Mouse (Mus musculus) heart, adult 2 months (tissue): ENCODE measurements at regions not wholly inside any gene's neighbourhood (a gene's known extent, or its start where the extent isn't known, plus 50 kb on each side); places are given as distances from the start of the nearest gene placed in this dataset.

Experiments
- CTCF ChIP-seq: fragments of 200-600 bp; IDR thresholded peaks from 2 replicates; pipeline ENCODE4 v1.8.1; 2022; ENCODE audit warnings: antibody characterized with exemption, mild to moderate bottlenecking, moderate library complexity
- POLR2A ChIP-seq: fragments of 200-500 bp; IDR thresholded peaks from 2 replicates; pipeline ENCODE4 v1.6.1; 2011; ENCODE audit warnings: mild to moderate bottlenecking, low read depth, low read length, control low read depth; ENCODE audit not compliant: insufficient read depth

DNA sequence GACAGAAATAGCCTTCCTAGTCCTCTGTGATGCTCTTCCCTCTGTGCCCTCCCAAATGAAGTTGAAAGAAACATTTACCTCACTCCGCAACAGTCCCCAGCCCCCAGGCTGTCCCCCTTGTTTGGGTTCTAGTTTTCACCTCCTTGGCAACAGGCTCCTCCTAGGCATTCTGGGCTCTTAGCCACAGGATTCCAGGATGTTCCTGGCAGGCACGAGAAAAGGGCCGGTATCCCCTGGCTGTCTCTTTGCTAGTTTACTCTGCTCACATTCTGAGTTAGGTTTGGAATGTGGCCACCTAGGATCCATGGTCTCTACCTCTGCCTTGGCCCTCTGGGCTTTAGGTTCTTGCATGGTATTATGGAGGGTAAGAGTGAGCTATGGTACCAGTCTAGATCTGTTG lies 159.1 kb upstream of the 1810046K07Rik start:
- no peak for TF ChIP-seq CTCF
- no peak for TF ChIP-seq POLR2A
